Mouse (Mus musculus): ENCODE measurements around the gene Selp. TPM values are rescaled to one million over a fixed set of nuclear protein-coding genes. Genes with fewer than 3 reads are reported as not detected.

Selp gene
- polyA plus RNA-seq, 1 experiment from 2014 or later, result 0.71 TPM

GRCm38 (mm10) chr1:164098372-164098771, 16.7 kb upstream of the Selp start:
- no peak for DNase-seq (ENCODE audit: low spot score)
- 65% methylated on average over 2 of the region's 2 CpGs for WGBS

GRCm38 (mm10) chr1:164109763-164110162, 5.3 kb upstream of the Selp start:
- ATAC-seq (ENCODE audit: low read depth) (no peak), DNase-seq (ENCODE audit: low spot score) (peak; percentile 2)
- Histone ChIP-seq H3K4me3 (ENCODE audit: low read depth, low read length) (no peak overlapping the region), H3K4me1 (ENCODE audit: control insufficient read depth, insufficient read depth, low read length) (no peaks in the 10 kb centered on the region), H3K4me2 (ENCODE audit: low read depth, low read length) (no peak overlapping the region), H3K9ac (ENCODE audit: low read depth, low read length) (no peak overlapping the region), H3K9me3 (ENCODE audit: control insufficient read depth, low read length) (no peaks in the 10 kb centered on the region), H3K27me3 (replicated peaks; ENCODE audit: control insufficient read depth, insufficient read depth, low read length) (no peaks in the 10 kb centered on the region), H3K27ac (replicated peaks; ENCODE audit: low read depth, low read length) (no peak overlapping the region), H3K36me3 (ENCODE audit: control insufficient read depth, insufficient read depth, low read length) (no peaks in the 10 kb centered on the region)
- 86% methylated on average over 2 of the region's 2 CpGs for WGBS

More at GRCm38 (mm10) chr1:164098372-164098771, 16.7 kb upstream of the Selp start:
- Histone ChIP-seq H3K4me1 (ENCODE audit: control insufficient read depth, insufficient read depth, low read length) (no peaks in the 10 kb centered on the region), H3K9ac (ENCODE audit: low read depth, low read length) (no peak overlapping the region), H3K27ac (replicated peaks; ENCODE audit: low read depth, low read length) (no peak overlapping the region), H3K36me3 (ENCODE audit: control insufficient read depth, insufficient read depth, low read length) (no peaks in the 10 kb centered on the region), H3K9me3 (ENCODE audit: control insufficient read depth, low read length) (no peaks in the 10 kb centered on the region), H3K4me2 (ENCODE audit: low read depth, low read length) (no peak overlapping the region), H3K27me3 (replicated peaks; ENCODE audit: control insufficient read depth, insufficient read depth, low read length) (no peaks in the 10 kb centered on the region), H3K4me3 (ENCODE audit: low read depth, low read length) (no peak overlapping the region)
- no peak for ATAC-seq (ENCODE audit: low read depth)

- H3K4me1 ChIP-seq (ENCODE audit: control insufficient read depth, insufficient read depth, low read length), result no peaks in the 10 kb centered on the region
- no peaks in the 10 kb centered on the region for H3K36me3 ChIP-seq (ENCODE audit: control insufficient read depth, insufficient read depth, low read length)
- no peaks in the 10 kb centered on the region for H3K27me3 ChIP-seq (replicated peaks; ENCODE audit: control insufficient read depth, insufficient read depth, low read length)
- ATAC-seq (ENCODE audit: low read depth) (no peak), DNase-seq (ENCODE audit: low spot score) (no peak)
- no peak overlapping the region for H3K9ac ChIP-seq (ENCODE audit: low read depth, low read length)
- WGBS, result 94% methylated on average over 9 of the region's 9 CpGs
- H3K4me3 ChIP-seq (ENCODE audit: low read depth, low read length), result no peak overlapping the region
- no peak overlapping the region for H3K27ac ChIP-seq (replicated peaks; ENCODE audit: low read depth, low read length)
- H3K4me2 ChIP-seq (ENCODE audit: low read depth, low read length), result no peak overlapping the region
- no peaks in the 10 kb centered on the region for H3K9me3 ChIP-seq (ENCODE audit: control insufficient read depth, low read length)
Observed at GRCm38 (mm10) chr1:164110591-164111329, 4.3 kb upstream of the Selp start.

- ATAC-seq (ENCODE audit: low read depth), result no peak
- Histone ChIP-seq H3K4me1 (ENCODE audit: control insufficient read depth, insufficient read depth, low read length) (no peaks in the 10 kb centered on the region), H3K9me3 (ENCODE audit: control insufficient read depth, low read length) (no peaks in the 10 kb centered on the region), H3K4me2 (ENCODE audit: low read depth, low read length) (no peak overlapping the region), H3K36me3 (ENCODE audit: control insufficient read depth, insufficient read depth, low read length) (no peaks in the 10 kb centered on the region), H3K27me3 (replicated peaks; ENCODE audit: control insufficient read depth, insufficient read depth, low read length) (no peaks in the 10 kb centered on the region), H3K27ac (replicated peaks; ENCODE audit: low read depth, low read length) (no peak overlapping the region), H3K9ac (ENCODE audit: low read depth, low read length) (no peak overlapping the region), H3K4me3 (ENCODE audit: low read depth, low read length) (no peak overlapping the region)
- DNase-seq (ENCODE audit: low spot score), result no peak
- WGBS, result 75% methylated on average over 5 of the region's 5 CpGs
Observed at GRCm38 (mm10) chr1:164114280-164114679, 784 bp upstream of the Selp start.

- H3K27ac ChIP-seq (replicated peaks; ENCODE audit: low read depth, low read length), result no peak overlapping the region
- no peak for ATAC-seq (ENCODE audit: low read depth)
- H3K4me1 ChIP-seq (ENCODE audit: control insufficient read depth, insufficient read depth, low read length), result no peaks in the 10 kb centered on the region
- H3K9ac ChIP-seq (ENCODE audit: low read depth, low read length), result no peak overlapping the region
- WGBS, result 84% methylated on average over 6 of the region's 6 CpGs
- no peak overlapping the region for H3K4me3 ChIP-seq (ENCODE audit: low read depth, low read length)
- DNase-seq (ENCODE audit: low spot score), result no peak
- no peaks in the 10 kb centered on the region for H3K36me3 ChIP-seq (ENCODE audit: control insufficient read depth, insufficient read depth, low read length)
- no peak overlapping the region for H3K4me2 ChIP-seq (ENCODE audit: low read depth, low read length)
- no peaks in the 10 kb centered on the region for H3K9me3 ChIP-seq (ENCODE audit: control insufficient read depth, low read length)
- no peaks in the 10 kb centered on the region for H3K27me3 ChIP-seq (replicated peaks; ENCODE audit: control insufficient read depth, insufficient read depth, low read length)
Observed at GRCm38 (mm10) chr1:164115647-164116046, 583 bp downstream of the Selp start.

- WGBS, result 91% methylated on average over 6 of the region's 6 CpGs
- no peaks in the 10 kb centered on the region for H3K9me3 ChIP-seq (ENCODE audit: control insufficient read depth, low read length)
- H3K4me1 ChIP-seq (ENCODE audit: control insufficient read depth, insufficient read depth, low read length), result no peaks in the 10 kb centered on the region
- no peak overlapping the region for H3K27ac ChIP-seq (replicated peaks; ENCODE audit: low read depth, low read length)
- H3K36me3 ChIP-seq (ENCODE audit: control insufficient read depth, insufficient read depth, low read length), result no peaks in the 10 kb centered on the region
- H3K9ac ChIP-seq (ENCODE audit: low read depth, low read length), result no peak overlapping the region
- H3K4me3 ChIP-seq (ENCODE audit: low read depth, low read length), result no peak overlapping the region
- ATAC-seq (ENCODE audit: low read depth) (no peak), DNase-seq (ENCODE audit: low spot score) (no peak)
- H3K27me3 ChIP-seq (replicated peaks; ENCODE audit: control insufficient read depth, insufficient read depth, low read length), result no peaks in the 10 kb centered on the region
- H3K4me2 ChIP-seq (ENCODE audit: low read depth, low read length), result no peak overlapping the region
Observed at GRCm38 (mm10) chr1:164117869-164118268, 2.8 kb downstream of the Selp start.

GRCm38 (mm10) chr1:164119892-164120776, 5.1 kb downstream of the Selp start:
- H3K9me3 ChIP-seq (ENCODE audit: control insufficient read depth, low read length), result no peaks in the 10 kb centered on the region
- H3K4me1 ChIP-seq (ENCODE audit: control insufficient read depth, insufficient read depth, low read length), result no peaks in the 10 kb centered on the region
- ATAC-seq (ENCODE audit: low read depth) (no peak), DNase-seq (ENCODE audit: low spot score) (no peak)
- no peak overlapping the region for H3K4me2 ChIP-seq (ENCODE audit: low read depth, low read length)
- H3K9ac ChIP-seq (ENCODE audit: low read depth, low read length), result no peak overlapping the region
- 74% methylated on average over 3 of the region's 3 CpGs for WGBS
- H3K27me3 ChIP-seq (replicated peaks; ENCODE audit: control insufficient read depth, insufficient read depth, low read length), result no peaks in the 10 kb centered on the region
- no peak overlapping the region for H3K27ac ChIP-seq (replicated peaks; ENCODE audit: low read depth, low read length)
- H3K4me3 ChIP-seq (ENCODE audit: low read depth, low read length), result no peak overlapping the region
- H3K36me3 ChIP-seq (ENCODE audit: control insufficient read depth, insufficient read depth, low read length), result no peaks in the 10 kb centered on the region

GRCm38 (mm10) chr1:164120777-164121158, 5.7 kb downstream of the Selp start:
- H3K36me3 ChIP-seq (ENCODE audit: control insufficient read depth, insufficient read depth, low read length), result no peaks in the 10 kb centered on the region
- no peak overlapping the region for H3K9ac ChIP-seq (ENCODE audit: low read depth, low read length)
- H3K4me3 ChIP-seq (ENCODE audit: low read depth, low read length), result no peak overlapping the region
- H3K9me3 ChIP-seq (ENCODE audit: control insufficient read depth, low read length), result no peaks in the 10 kb centered on the region
- no peaks in the 10 kb centered on the region for H3K27me3 ChIP-seq (replicated peaks; ENCODE audit: control insufficient read depth, insufficient read depth, low read length)
- DNase-seq (ENCODE audit: low spot score) (no peak), ATAC-seq (ENCODE audit: low read depth) (no peak)
- no peak overlapping the region for H3K4me2 ChIP-seq (ENCODE audit: low read depth, low read length)
- no peaks in the 10 kb centered on the region for H3K4me1 ChIP-seq (ENCODE audit: control insufficient read depth, insufficient read depth, low read length)
- H3K27ac ChIP-seq (replicated peaks; ENCODE audit: low read depth, low read length), result no peak overlapping the region
- 76% methylated on average over 3 of the region's 3 CpGs for WGBS

All from embryonic facial prominence, embryonic 14.5 days (tissue).